15 mouse cellular contexts compared by ENCODE assay signal in genomic region chr3:8163030-8163429, GRCm38 (mm10).
A peak's percentile ranks its signal among the peaks of the same experiment; 100 is the strongest.
DNase-seq lines count a peak whose midpoint lies in the region; ATAC-seq and TF ChIP-seq lines count a peak whose summit lies in the region.
"Had no signal": no experiment of that assay in that cellular context is flagged by ENCODE, and none has a peak within 500 bp of the region (broad histone marks: within the 10 kb centered on the region; RNA-seq: fewer than 3 reads in every experiment).

No protein-coding gene starts in this region.

- no peak overlapping the region for H3K9ac ChIP-seq in forebrain, embryonic 11.5 days (ENCODE audit: low read length)
- H3K9ac ChIP-seq in forebrain, embryonic 12.5 days, result no peak overlapping the region
- no peak overlapping the region for H3K9ac ChIP-seq in midbrain, postnatal 0 days (replicated peaks; ENCODE audit: low read length, poor library complexity, severe bottlenecking)
- H3K9ac ChIP-seq in midbrain, embryonic 15.5 days, result no peak overlapping the region
- H3K9ac ChIP-seq in forebrain, embryonic 15.5 days (replicated peaks), result no peak overlapping the region
- H3K9ac ChIP-seq: embryonic facial prominence, embryonic 15.5 days; heart, embryonic 13.5 days; hindbrain, embryonic 15.5 days had no signal

- no peaks in the 10 kb centered on the region for H3K4me1 ChIP-seq in forebrain, embryonic 11.5 days (replicated peaks; ENCODE audit: control insufficient read depth, insufficient read depth, low read length)
- no peaks in the 10 kb centered on the region; the same call in 1 of the 2 replicates for H3K4me1 ChIP-seq in forebrain, embryonic 12.5 days
- no peaks in the 10 kb centered on the region for H3K4me1 ChIP-seq in midbrain, postnatal 0 days (ENCODE audit: insufficient read depth, low read length)
- H3K4me1 ChIP-seq in midbrain, embryonic 15.5 days, result no peaks in the 10 kb centered on the region
- H3K4me1 ChIP-seq in forebrain, embryonic 15.5 days, result peaks cover 12% of the 10 kb centered on the region
- H3K4me1 ChIP-seq: embryonic facial prominence, embryonic 15.5 days; hindbrain, embryonic 15.5 days had no signal

- no peak overlapping the region for H3K4me2 ChIP-seq in forebrain, embryonic 11.5 days (ENCODE audit: low read depth, low read length, severe bottlenecking)
- no peak overlapping the region for H3K4me2 ChIP-seq in forebrain, embryonic 12.5 days
- H3K4me2 ChIP-seq in midbrain, postnatal 0 days (ENCODE audit: low read depth, low read length, poor library complexity, severe bottlenecking), result no peak overlapping the region
- no peak overlapping the region for H3K4me2 ChIP-seq in midbrain, embryonic 15.5 days
- H3K4me2 ChIP-seq in forebrain, embryonic 15.5 days (replicated peaks), result no peak overlapping the region
- H3K4me2 ChIP-seq: embryonic facial prominence, embryonic 15.5 days; heart, embryonic 13.5 days; hindbrain, embryonic 15.5 days had no signal

- H3K4me3 ChIP-seq in forebrain, embryonic 11.5 days (ENCODE audit: low read depth, low read length), result no peak overlapping the region
- no peak overlapping the region for H3K4me3 ChIP-seq in forebrain, embryonic 12.5 days (replicated peaks)
- H3K4me3 ChIP-seq in midbrain, postnatal 0 days (ENCODE audit: low read depth, low read length), result no peak overlapping the region
- H3K4me3 ChIP-seq in midbrain, embryonic 15.5 days, result no peak overlapping the region
- no peak overlapping the region for H3K4me3 ChIP-seq in forebrain, embryonic 15.5 days
- H3K4me3 ChIP-seq: embryonic facial prominence, embryonic 15.5 days; erythroblast, embryonic 14.5 days; gastrocnemius, adult 2 months; heart, embryonic 13.5 days; hindbrain, embryonic 15.5 days had no signal

- no peak overlapping the region for H3K27ac ChIP-seq in forebrain, embryonic 11.5 days (ENCODE audit: low read depth, low read length)
- no peak overlapping the region for H3K27ac ChIP-seq in forebrain, embryonic 12.5 days
- H3K27ac ChIP-seq in midbrain, postnatal 0 days (ENCODE audit: low read depth, low read length), result no peak overlapping the region
- H3K27ac ChIP-seq in midbrain, embryonic 15.5 days, result no peak overlapping the region
- H3K27ac ChIP-seq in forebrain, embryonic 15.5 days (replicated peaks), result no peak overlapping the region
- H3K27ac ChIP-seq: embryonic facial prominence, embryonic 15.5 days; gastrocnemius, adult 2 months; heart, embryonic 13.5 days; hindbrain, embryonic 15.5 days had no signal

- H3K27me3 ChIP-seq in forebrain, embryonic 11.5 days (ENCODE audit: control insufficient read depth, insufficient read depth, low read length), result no peaks in the 10 kb centered on the region
- no peaks in the 10 kb centered on the region for H3K27me3 ChIP-seq in forebrain, embryonic 12.5 days
- H3K27me3 ChIP-seq in midbrain, postnatal 0 days (ENCODE audit: insufficient read depth, low read length), result no peaks in the 10 kb centered on the region
- H3K27me3 ChIP-seq in midbrain, embryonic 15.5 days (replicated peaks), result no peaks in the 10 kb centered on the region
- H3K27me3 ChIP-seq in forebrain, embryonic 15.5 days, result no peaks in the 10 kb centered on the region
- H3K27me3 ChIP-seq: embryonic facial prominence, embryonic 15.5 days; heart, embryonic 13.5 days; hindbrain, embryonic 15.5 days had no signal

- no peak for DNase-seq in forebrain, embryonic 11.5 days (ENCODE audit: low spot score)
- DNase-seq in midbrain, postnatal 0 days (ENCODE audit: low spot score), result no peak
- no peak for DNase-seq in adrenal gland, adult (ENCODE audit: inconsistent age in 2 of 2, low spot score in 1 of 2)
- DNase-seq in c-Kit-positive CD71-positive TER-119-positive erythroid progenitor cells, embryonic 14.5 days (ENCODE audit: low spot score), result no peak
- DNase-seq: adrenal gland, postnatal 14 days; gastrocnemius, adult 2 months; gastrocnemius, postnatal 25 days; heart, postnatal 36 days had no signal

- no peak for TF ChIP-seq CTCF in midbrain, postnatal 0 days (IDR thresholded peaks at IDR 0.05)

- ATAC-seq in forebrain, embryonic 11.5 days (replicated peaks; ENCODE audit: low FRiP score), result peak; percentile 57
- ATAC-seq in forebrain, embryonic 12.5 days (ENCODE audit: low FRiP score), result no peak; the same call in 1 of the 2 replicates
- ATAC-seq in midbrain, postnatal 0 days (ENCODE audit: low FRiP score), result 0 out of 2 replicates have a peak, but pooled peaks have one; percentile 47
- no peak for ATAC-seq in midbrain, embryonic 15.5 days (replicated peaks)
- ATAC-seq in forebrain, embryonic 15.5 days (replicated peaks), result peak; percentile 44; the same call in 1 of the 2 replicates

- H3K9me3 ChIP-seq in forebrain, embryonic 11.5 days (ENCODE audit: control insufficient read depth, low read length), result no peaks in the 10 kb centered on the region
- no peaks in the 10 kb centered on the region for H3K9me3 ChIP-seq in forebrain, embryonic 12.5 days
- no peaks in the 10 kb centered on the region for H3K9me3 ChIP-seq in midbrain, postnatal 0 days (ENCODE audit: low read length)
- H3K9me3 ChIP-seq in midbrain, embryonic 15.5 days, result no peaks in the 10 kb centered on the region
- no peaks in the 10 kb centered on the region for H3K9me3 ChIP-seq in forebrain, embryonic 15.5 days
- H3K9me3 ChIP-seq: embryonic facial prominence, embryonic 15.5 days; heart, embryonic 13.5 days; hindbrain, embryonic 15.5 days had no signal

- no peaks in the 10 kb centered on the region for H3K36me3 ChIP-seq in forebrain, embryonic 11.5 days (ENCODE audit: control insufficient read depth, insufficient read depth, low read length)
- no peaks in the 10 kb centered on the region for H3K36me3 ChIP-seq in forebrain, embryonic 12.5 days (replicated peaks)
- no peaks in the 10 kb centered on the region for H3K36me3 ChIP-seq in midbrain, postnatal 0 days (ENCODE audit: insufficient read depth, low read length)
- no peaks in the 10 kb centered on the region for H3K36me3 ChIP-seq in midbrain, embryonic 15.5 days (replicated peaks)
- H3K36me3 ChIP-seq in forebrain, embryonic 15.5 days, result no peaks in the 10 kb centered on the region
- H3K36me3 ChIP-seq: embryonic facial prominence, embryonic 15.5 days; heart, embryonic 13.5 days; hindbrain, embryonic 15.5 days had no signal

- 87% methylated on average over 4 of the region's 4 CpGs for WGBS in forebrain, embryonic 11.5 days
- 87% methylated on average over 4 of the region's 4 CpGs for WGBS in forebrain, embryonic 12.5 days
- WGBS in midbrain, postnatal 0 days, result 80% methylated on average over 4 of the region's 4 CpGs
- WGBS in midbrain, embryonic 15.5 days, result 77% methylated on average over 4 of the region's 4 CpGs
- 60% methylated on average over 4 of the region's 4 CpGs for WGBS in forebrain, embryonic 15.5 days

Comparison
In these comparisons a context has a peak if more than half of its experiments do, and no peak if none do; other contexts are left out.
1. ATAC-seq: peak in forebrain, embryonic 11.5 days (single experiment), midbrain, postnatal 0 days (single experiment) and forebrain, embryonic 15.5 days (single experiment); none in forebrain, embryonic 12.5 days (single experiment) and midbrain, embryonic 15.5 days (single experiment).